Mouse (Mus musculus) heart, postnatal 0 days (tissue): ENCODE results near the gene Cep104. TPM values are rescaled to one million over a fixed set of nuclear protein-coding genes. Genes with fewer than 3 reads are reported as not detected.

Experiments
- ATAC-seq: fragments of 200-750 bp; cut with Nextera tagmentation; 2 replicates; pipeline ENCODE4 v1.8.0; 2017; ENCODE audit warnings: low read depth, moderate number of reproducible peaks, moderate library complexity; ENCODE audit not compliant: insufficient read depth
- DNase-seq: peaks from one replicate; pipeline ENCODE4 v3.0.0-alpha.2; 2016; ENCODE audit warnings: low spot score
- H3K27ac ChIP-seq: fragments of 300-500 bp; sonication (generic); 2 replicates; pipeline ENCODE4 v1.5.1; 2014; ENCODE audit warnings: low read depth, mild to moderate bottlenecking
- H3K27me3 ChIP-seq: fragments of 300-500 bp; sonication (generic); 2 replicates; pipeline ENCODE4 v1.6.1; 2014; ENCODE audit warnings: low read length, mixed read lengths; ENCODE audit not compliant: control insufficient read depth, insufficient read depth
- H3K36me3 ChIP-seq: fragments of 300-500 bp; sonication (generic); replicated peaks from 2 replicates; pipeline ENCODE4 v1.6.1; 2014; ENCODE audit warnings: low read length, mixed read lengths; ENCODE audit not compliant: control insufficient read depth, insufficient read depth
- H3K4me1 ChIP-seq: fragments of 300-500 bp; sonication (generic); 2 replicates; pipeline ENCODE4 v1.6.1; 2014; ENCODE audit warnings: antibody characterized with exemption; ENCODE audit not compliant: control insufficient read depth, insufficient read depth
- H3K4me2 ChIP-seq: fragments of 300-500 bp; sonication (generic); 2 replicates; pipeline ENCODE4 v1.6.1; 2014; ENCODE audit warnings: low read depth, mild to moderate bottlenecking, low read length, moderate library complexity
- H3K4me3 ChIP-seq: fragments of 300-500 bp; sonication (generic); 2 replicates; pipeline ENCODE4 v1.5.1; 2014; ENCODE audit warnings: low read depth, low read length
- H3K9ac ChIP-seq: fragments of 300-500 bp; sonication (generic); replicated peaks from 2 replicates; pipeline ENCODE4 v1.6.1; 2014; ENCODE audit warnings: low read depth, low read length, mixed read lengths
- H3K9me3 ChIP-seq: fragments of 300-500 bp; sonication (generic); replicated peaks from 2 replicates; pipeline ENCODE4 v1.6.1; 2016; ENCODE audit warnings: low read length; ENCODE audit not compliant: control insufficient read depth
- CTCF ChIP-seq: IDR thresholded peaks from 2 replicates; pipeline ENCODE4 v1.5.1; 2016; ENCODE audit warnings: antibody characterized with exemption, control low read depth, low read depth
- EP300 ChIP-seq: IDR thresholded peaks from 2 replicates; pipeline ENCODE4 v1.6.1; 2016; ENCODE audit warnings: antibody characterized with exemption, low read depth
- WGBS: fragments of 180-500 bp; shearing (Covaris S2); extraction: QIAGEN DNeasy Blood & Tissue Kit; methylation state at CpG from one replicate; pipeline ENCODE4 v1.1.7; 2014; 5-methylcytosine and 5-hydroxymethylcytosine counted together
- polyA plus RNA-seq: library from polyadenylated mRNA; unstranded; fragments of >200 nt; fragmentation: Nextera tagmentation; extraction: Ambion mirVana; gene quantifications from 2 replicates; pipeline ENCODE4 v1.2.1, GENCODE M21; 2015
- total RNA-seq: library from RNA; depleted of rRNA; stranded (reverse); fragments of >200 nt; gene quantifications from 2 replicates; pipeline ENCODE4 v1.2.3, GENCODE M21; 2014; ENCODE audit warnings: low replicate concordance

The Cep104 gene
- total and polyA plus RNA-seq, 2 experiments from 2014 or later: 9.2 to 11.3 TPM

GRCm38 (mm10) chr4:153944261-153944660 lies 30.7 kb upstream of the Cep104 start:
- no peaks in the 10 kb centered on the region for H3K4me1 ChIP-seq
- H3K9ac ChIP-seq: no peak overlapping the region
- no peak for DNase-seq
- no peaks in the 10 kb centered on the region for H3K36me3 ChIP-seq
- no peak overlapping the region for H3K27ac ChIP-seq
- peaks cover 18% of the 10 kb centered on the region; the same call in 1 of the 2 replicates for H3K27me3 ChIP-seq
- no peak for ATAC-seq
- no peak overlapping the region for H3K4me3 ChIP-seq
- WGBS: 35% methylated on average over 6 of the region's 6 CpGs
- no peak overlapping the region for H3K4me2 ChIP-seq
- H3K9me3 ChIP-seq: no peaks in the 10 kb centered on the region
- TF ChIP-seq CTCF (no peak), EP300 (no peak)

DNA sequence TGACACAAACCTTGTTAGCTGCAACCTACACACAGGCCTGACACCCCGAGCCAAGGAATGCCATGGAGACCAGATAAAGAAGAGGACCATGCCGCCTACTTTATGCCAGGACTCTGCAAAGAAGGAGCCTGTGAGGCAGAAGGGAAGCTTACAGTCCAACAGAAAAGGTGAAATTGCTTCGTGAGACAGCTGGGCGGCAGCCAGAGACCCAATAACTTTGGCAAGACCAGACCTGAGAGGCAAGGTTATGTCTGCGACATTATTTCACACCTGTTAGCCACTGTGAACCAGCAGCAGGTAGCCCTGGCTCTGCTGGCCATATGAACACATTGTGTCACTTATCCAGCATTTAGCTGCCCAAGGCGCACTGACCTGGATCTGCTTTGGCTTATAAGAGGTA lies 29.3 kb upstream of the Cep104 start:
- no peak for ATAC-seq
- Histone ChIP-seq H3K36me3 (no peaks in the 10 kb centered on the region), H3K27me3 (peaks cover 18% of the 10 kb centered on the region; the same call in 1 of the 2 replicates), H3K9ac (no peak overlapping the region), H3K4me2 (no peak overlapping the region), H3K4me3 (no peak overlapping the region), H3K9me3 (no peaks in the 10 kb centered on the region), H3K4me1 (no peaks in the 10 kb centered on the region), H3K27ac (no peak overlapping the region)
- TF ChIP-seq EP300: no peak
- no peak for TF ChIP-seq CTCF
- no peak for DNase-seq
- WGBS: 58% methylated on average over 6 of the region's 6 CpGs

DNA sequence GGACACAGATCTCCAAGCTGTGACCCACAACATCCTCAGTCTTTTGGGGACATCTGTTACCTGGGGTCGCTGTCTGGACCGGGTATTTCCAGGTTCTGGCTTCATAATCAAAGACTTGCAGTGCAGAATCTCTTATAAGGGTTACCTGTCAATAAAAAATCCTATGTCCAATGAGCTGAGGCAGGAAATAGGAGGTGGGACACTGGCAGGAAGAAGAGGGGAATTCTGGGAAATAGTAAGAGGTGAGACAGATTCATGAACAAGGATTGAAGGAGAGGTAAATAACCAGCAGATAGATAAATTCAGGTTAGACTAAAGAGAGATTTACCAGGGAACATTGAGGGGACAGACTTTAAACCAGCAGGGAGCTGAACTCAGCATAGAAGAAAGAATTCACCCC lies 24.6 kb upstream of the Cep104 start:
- Histone ChIP-seq H3K27ac (no peak overlapping the region), H3K4me1 (no peaks in the 10 kb centered on the region), H3K9me3 (no peaks in the 10 kb centered on the region), H3K36me3 (no peaks in the 10 kb centered on the region), H3K9ac (no peak overlapping the region), H3K4me3 (no peak overlapping the region), H3K27me3 (peaks cover 29% of the 10 kb centered on the region), H3K4me2 (no peak overlapping the region)
- ATAC-seq: no peak
- no peak for TF ChIP-seq EP300
- TF ChIP-seq CTCF: no peak
- 55% methylated on average over 2 of the region's 2 CpGs for WGBS
- no peak for DNase-seq

DNA sequence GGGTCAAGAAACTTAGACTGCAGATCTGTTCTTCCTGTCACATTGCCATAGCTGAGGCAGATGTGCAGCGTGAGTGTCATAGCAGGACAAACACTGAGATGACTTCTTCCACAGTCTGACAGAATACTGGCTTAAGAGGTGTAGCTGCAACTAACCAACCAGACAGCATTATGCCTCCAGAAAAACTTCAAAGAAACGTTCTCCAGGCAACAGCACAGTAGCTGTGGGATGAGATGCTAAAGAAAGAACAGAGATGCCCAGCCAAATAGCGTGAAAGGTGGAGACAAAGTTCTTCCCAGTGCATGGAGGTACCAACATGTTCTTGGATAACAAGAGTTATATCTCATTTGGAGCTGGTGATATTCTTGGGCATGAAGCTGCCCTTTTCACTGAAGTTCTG lies 23.8 kb upstream of the Cep104 start:
- no peak overlapping the region for H3K4me3 ChIP-seq
- no peaks in the 10 kb centered on the region for H3K4me1 ChIP-seq
- TF ChIP-seq CTCF (no peak), EP300 (no peak)
- no peaks in the 10 kb centered on the region for H3K36me3 ChIP-seq
- no peak overlapping the region for H3K9ac ChIP-seq
- ATAC-seq (no peak), DNase-seq (no peak)
- WGBS: 54% methylated on average over 3 of the region's 3 CpGs
- H3K4me2 ChIP-seq: no peak overlapping the region
- H3K27ac ChIP-seq: no peak overlapping the region
- no peaks in the 10 kb centered on the region for H3K9me3 ChIP-seq
- peaks cover 35% of the 10 kb centered on the region for H3K27me3 ChIP-seq

GRCm38 (mm10) chr4:153951692-153952091 lies 23.3 kb upstream of the Cep104 start:
- H3K9me3 ChIP-seq: no peaks in the 10 kb centered on the region

DNA sequence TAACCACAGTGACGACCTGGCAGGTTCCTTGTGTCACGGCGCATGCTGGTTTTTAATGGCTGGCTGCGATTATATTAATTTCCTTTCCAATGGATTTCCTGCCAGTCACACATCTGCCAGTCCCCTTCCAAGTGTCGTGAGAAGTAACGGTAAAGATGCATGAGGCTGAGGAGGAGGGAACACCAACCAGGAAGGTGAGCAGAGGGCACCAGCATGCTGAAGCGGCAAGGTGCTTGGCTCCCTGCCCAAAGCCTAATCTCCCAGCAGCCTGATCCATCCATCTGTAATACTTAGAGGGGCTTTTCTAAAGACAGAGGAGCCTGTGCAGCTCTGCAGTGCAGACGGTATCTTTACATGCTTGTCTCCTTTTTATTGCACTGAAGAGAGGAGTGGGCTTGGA lies 19.3 kb upstream of the Cep104 start:
- no peak for ATAC-seq
- Histone ChIP-seq H3K36me3 (peaks cover 10% of the 10 kb centered on the region), H3K9me3 (no peaks in the 10 kb centered on the region), H3K27ac (no peak overlapping the region), H3K9ac (no peak overlapping the region), H3K4me1 (peaks cover 11% of the 10 kb centered on the region; the same call in 1 of the 2 replicates), H3K4me3 (no peak overlapping the region), H3K4me2 (no peak overlapping the region), H3K27me3 (peaks cover 22% of the 10 kb centered on the region)
- TF ChIP-seq EP300 (no peak), CTCF (no peak)
- 75% methylated on average over 8 of the region's 8 CpGs for WGBS
- no peak for DNase-seq

More at GRCm38 (mm10) chr4:153951692-153952091, 23.3 kb upstream of the Cep104 start:
- H3K36me3 ChIP-seq: no peaks in the 10 kb centered on the region
- H3K27me3 ChIP-seq: peaks cover 32% of the 10 kb centered on the region
- DNase-seq (no peak), ATAC-seq (no peak)
- H3K4me3 ChIP-seq: no peak overlapping the region
- TF ChIP-seq CTCF: no peak
- no peak for TF ChIP-seq EP300
- H3K9ac ChIP-seq: no peak overlapping the region
- no peak overlapping the region for H3K4me2 ChIP-seq
- H3K4me1 ChIP-seq: no peaks in the 10 kb centered on the region
- H3K27ac ChIP-seq: no peak overlapping the region
- 49% methylated on average over 5 of the region's 5 CpGs for WGBS
